17 mouse cellular contexts compared by ENCODE assay signal in the genomic region with DNA sequence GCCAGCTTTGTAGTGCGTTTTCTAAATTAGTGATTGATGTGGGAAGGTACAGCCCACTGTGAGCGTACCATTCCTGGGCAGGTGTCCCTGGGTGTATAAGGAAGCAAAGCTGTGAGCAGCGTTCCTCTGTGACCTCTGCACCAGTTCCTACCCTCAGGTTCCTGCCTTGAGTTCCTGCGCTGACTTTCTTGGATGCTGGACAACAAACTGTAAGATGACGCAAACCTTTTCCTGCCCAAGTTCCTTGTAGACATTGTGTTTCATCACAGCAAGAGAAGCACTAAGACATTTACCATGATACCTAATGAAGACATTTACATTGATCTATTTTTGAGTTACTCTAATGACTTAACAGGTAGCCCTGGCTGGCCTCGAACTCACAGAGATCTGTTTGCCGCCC. TPM values are rescaled to one million over a fixed set of nuclear protein-coding genes. Genes with fewer than 3 reads are reported as not detected.
DNase-seq lines count a peak whose midpoint lies in the region; ATAC-seq lines count a peak whose summit lies in the region.
"Had no signal": no experiment of that assay in that cellular context is flagged by ENCODE, and none has a peak within 500 bp of the region (broad histone marks: within the 10 kb centered on the region; RNA-seq: fewer than 3 reads in every experiment).

No protein-coding gene starts in this region.

- intact Hi-C loops in left cerebral cortex, postnatal 25 days (cut with DNase I), result no loop called here

- peak; percentile 39 for DNase-seq in NIH3T3 (ENCODE audit: low read depth)
- DNase-seq in layer of hippocampus, adult 11-12 months (ENCODE audit: low spot score), result no peak
- no peak for DNase-seq in liver
- DNase-seq in left cerebral cortex, postnatal 25 days (ENCODE audit: low spot score in 2 of 2), result no peak
- DNase-seq: adrenal gland, adult 2 months; adrenal gland, postnatal 14 days; cerebellum, adult 11-12 months; cerebellum, adult 8-10 months; cerebellum, postnatal 10 days; cerebellum, postnatal 36 days; gastrocnemius, postnatal 10 days had no signal

- peak; percentile 68 for ATAC-seq in granulocyte monocyte progenitor cell, adult 5-6 weeks (replicated peaks; ENCODE audit: poor library complexity, severe bottlenecking)
- peak; percentile 66; the same call in 1 of the 2 replicates for ATAC-seq in monocyte, adult 5-6 weeks (replicated peaks; ENCODE audit: insufficient number of reproducible peaks, low FRiP score, low TSS enrichment, poor library complexity, severe bottlenecking)
- ATAC-seq: forebrain, embryonic 13.5 days; hindbrain, embryonic 16.5 days; intestine, embryonic 15.5 days; Patski had no signal

RNA-seq across cellular contexts. Expression of a gene that starts 27.5 kb away (rescaled TPM):
- total RNA-seq in granulocyte monocyte progenitor cell, adult 5-6 weeks (2014; fragmentation: Nextera tagmentation), result 10.9 and 16.7 TPM in 2 replicates
- total RNA-seq in granulocyte monocyte progenitor cell, adult 5-6 weeks (2017), result 5.2 and 9.6 TPM in 2 replicates
- 72.0 to 89.0 TPM (median 88.0 TPM) in 3 replicates for total RNA-seq in monocyte, adult 5-6 weeks (2017)
- 1 to 10 TPM; 4.1 to 4.3 TPM for total RNA-seq in left cerebral cortex, postnatal 25 days (2021)
